Comparison of ENCODE assay signal across 15 mouse cellular contexts in genomic region chr9:17645882-17646626, GRCm38 (mm10).
"Had no signal": no experiment of that assay in that cellular context is flagged by ENCODE, and none has a peak within 500 bp of the region (broad histone marks: within the 10 kb centered on the region; RNA-seq: fewer than 3 reads in every experiment).

No protein-coding gene starts in this region.

- H3K36me3 ChIP-seq: neural tube, embryonic 12.5 days; neural tube, embryonic 13.5 days; neural tube, embryonic 15.5 days; stomach, embryonic 15.5 days had no signal

- H3K4me3 ChIP-seq: neural tube, embryonic 12.5 days; neural tube, embryonic 13.5 days; neural tube, embryonic 15.5 days; stomach, embryonic 15.5 days had no signal

- H3K4me2 ChIP-seq: neural tube, embryonic 12.5 days; neural tube, embryonic 13.5 days; neural tube, embryonic 15.5 days; stomach, embryonic 15.5 days had no signal

- H3K9me3 ChIP-seq: neural tube, embryonic 12.5 days; neural tube, embryonic 13.5 days; neural tube, embryonic 15.5 days; stomach, embryonic 15.5 days had no signal

- DNase-seq: right cerebral cortex, adult 18-20 months; right cerebral cortex, postnatal 14 days; right cerebral cortex, postnatal 25 days; right cerebral cortex, postnatal 4 days; spleen, adult 18-20 months; thymus, adult 18-20 months; thymus, adult 2 months; thymus, postnatal 14 days; thymus, postnatal 25 days; thymus, postnatal 4 days had no signal

- H3K4me1 ChIP-seq: neural tube, embryonic 12.5 days; neural tube, embryonic 13.5 days; neural tube, embryonic 15.5 days; stomach, embryonic 15.5 days had no signal

- H3K27me3 ChIP-seq: neural tube, embryonic 12.5 days; neural tube, embryonic 13.5 days; neural tube, embryonic 15.5 days; stomach, embryonic 15.5 days had no signal

- H3K9ac ChIP-seq: neural tube, embryonic 12.5 days; neural tube, embryonic 13.5 days; neural tube, embryonic 15.5 days; stomach, embryonic 15.5 days had no signal

- H3K27ac ChIP-seq: neural tube, embryonic 12.5 days; neural tube, embryonic 13.5 days; neural tube, embryonic 15.5 days; stomach, embryonic 15.5 days; stomach, postnatal 0 days had no signal
